Mouse (Mus musculus): ENCODE results near the gene Txndc17.
A peak's percentile ranks its signal among the peaks of the same experiment; 100 is the strongest.
"Not testable (repeated sequence)": the region's sequence is repeated elsewhere in the genome, so short reads cannot be mapped to it uniquely, and the experiment has no call there.

Gene Txndc17

GRCm38 (mm10) chr11:72207204-72207833 lies at the start of gene Txndc17, which contains the start of gene 4933427D14Rik:
Txndc17 (plus strand) TSS chr11:72207547.
4933427D14Rik (minus strand) TSS chr11:72207459.
- DNase-seq (ENCODE audit: low read depth in 1 of 2, low spot score in 2 of 2), result peak; percentile 26 to 56

- DNase-seq (ENCODE audit: low read depth in 1 of 2, low spot score in 2 of 2), result no peak
Measured at GRCm38 (mm10) chr11:72163198-72163597, 44.1 kb upstream of the Txndc17 start.

GRCm38 (mm10) chr11:72169871-72170270 lies 37.5 kb upstream of the Txndc17 start:
- DNase-seq (ENCODE audit: low read depth in 1 of 2, low spot score in 2 of 2), result no peak

- DNase-seq (ENCODE audit: low read depth in 1 of 2, low spot score in 2 of 2), result not testable (repeated sequence)
Measured at GRCm38 (mm10) chr11:72171906-72172305, 35.4 kb upstream of the Txndc17 start.

DNA sequence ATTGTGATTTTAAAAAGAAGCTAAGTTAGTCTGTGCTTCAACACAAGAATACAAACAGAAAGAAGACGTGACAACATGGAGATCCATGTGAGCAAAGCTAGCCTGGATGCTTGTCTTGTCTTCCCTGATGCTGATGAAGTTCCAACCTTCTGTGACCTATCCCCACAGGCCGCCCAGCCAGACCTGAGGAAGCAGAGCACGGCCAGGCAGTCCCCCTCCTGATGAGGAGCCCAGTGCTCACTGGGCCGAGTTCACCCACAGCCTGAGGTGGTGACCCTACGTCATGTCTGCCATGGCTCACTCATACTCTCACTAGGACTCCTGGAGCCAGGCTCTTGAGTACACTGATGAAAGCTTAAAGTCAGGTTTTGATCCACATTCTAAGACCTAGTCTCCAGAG lies 33.8 kb upstream of the Txndc17 start:
- no peak for DNase-seq (ENCODE audit: low read depth in 1 of 2, low spot score in 2 of 2)

GRCm38 (mm10) chr11:72174721-72175120 lies 32.6 kb upstream of the Txndc17 start:
- no peak for DNase-seq (ENCODE audit: low read depth in 1 of 2, low spot score in 2 of 2)

DNA sequence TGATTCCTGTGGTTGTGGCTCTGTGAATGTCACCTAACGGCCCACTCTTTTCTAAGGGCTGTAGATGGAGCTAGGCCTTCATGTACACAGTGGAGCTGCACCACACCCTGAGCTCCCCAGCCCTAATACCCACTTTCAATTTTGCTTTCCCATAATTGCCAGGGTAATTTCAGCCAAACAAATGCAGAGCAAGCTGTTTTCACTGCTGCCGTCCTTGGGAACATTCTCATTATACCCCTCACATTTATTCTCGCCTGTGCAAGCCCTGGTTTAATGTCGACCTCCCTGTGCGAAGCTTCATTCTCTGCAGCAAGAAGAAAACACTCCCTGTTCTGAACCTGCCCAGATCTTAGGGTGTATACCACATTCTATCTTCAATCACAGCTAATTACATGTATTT lies 31.4 kb upstream of the Txndc17 start:
- no peak for DNase-seq (ENCODE audit: low read depth in 1 of 2, low spot score in 2 of 2)

GRCm38 (mm10) chr11:72176553-72176952 lies 30.8 kb upstream of the Txndc17 start:
- no peak for DNase-seq (ENCODE audit: low read depth in 1 of 2, low spot score in 2 of 2)

DNA sequence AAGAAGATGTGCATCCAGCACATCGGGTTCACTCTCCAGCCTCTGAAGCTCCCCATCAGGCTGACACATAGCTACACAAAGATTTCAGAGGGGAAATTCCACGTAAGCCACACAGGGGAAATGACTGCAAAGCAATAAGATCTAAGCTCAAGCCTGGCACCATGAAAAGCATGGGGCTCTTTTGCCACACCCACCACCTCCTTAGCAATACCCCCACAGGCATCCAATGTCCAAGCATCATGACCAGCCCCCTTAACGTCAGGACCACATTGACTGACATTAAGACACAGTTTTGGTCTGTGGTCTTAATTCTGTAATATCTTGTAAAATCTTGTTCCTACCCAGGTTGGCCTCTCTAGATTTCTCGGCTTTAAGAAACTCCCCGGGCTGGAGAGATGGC lies 26.8 kb upstream of the Txndc17 start:
- DNase-seq (ENCODE audit: low read depth in 1 of 2, low spot score in 2 of 2), result no peak

GRCm38 (mm10) chr11:72181136-72181535 lies 26.2 kb upstream of the Txndc17 start:
- no peak for DNase-seq (ENCODE audit: low read depth in 1 of 2, low spot score in 2 of 2)

- no peak for DNase-seq (ENCODE audit: low read depth in 1 of 2, low spot score in 2 of 2)
Measured at GRCm38 (mm10) chr11:72184252-72184651, 23.1 kb upstream of the Txndc17 start.

DNA sequence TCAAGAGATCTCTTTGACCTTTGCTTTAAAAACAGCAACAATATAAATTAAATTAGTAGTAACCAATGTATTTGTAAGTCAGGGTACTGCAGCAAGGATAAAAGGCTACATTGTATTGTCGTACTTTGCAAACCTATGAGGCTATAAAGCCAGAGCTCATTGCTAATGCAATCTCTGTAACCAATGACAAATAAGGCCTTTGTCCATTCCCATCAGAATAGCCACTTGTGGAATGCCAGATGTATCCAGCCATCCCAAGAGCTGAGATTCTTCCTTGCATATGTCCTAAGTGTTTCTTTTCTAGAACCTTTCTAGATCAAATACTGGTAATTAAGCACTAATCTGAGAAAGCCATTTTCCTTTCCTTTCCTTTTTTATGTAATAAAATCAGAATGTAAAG lies 16.5 kb upstream of the Txndc17 start:
- DNase-seq (ENCODE audit: low read depth in 1 of 2, low spot score in 2 of 2), result no peak

DNA sequence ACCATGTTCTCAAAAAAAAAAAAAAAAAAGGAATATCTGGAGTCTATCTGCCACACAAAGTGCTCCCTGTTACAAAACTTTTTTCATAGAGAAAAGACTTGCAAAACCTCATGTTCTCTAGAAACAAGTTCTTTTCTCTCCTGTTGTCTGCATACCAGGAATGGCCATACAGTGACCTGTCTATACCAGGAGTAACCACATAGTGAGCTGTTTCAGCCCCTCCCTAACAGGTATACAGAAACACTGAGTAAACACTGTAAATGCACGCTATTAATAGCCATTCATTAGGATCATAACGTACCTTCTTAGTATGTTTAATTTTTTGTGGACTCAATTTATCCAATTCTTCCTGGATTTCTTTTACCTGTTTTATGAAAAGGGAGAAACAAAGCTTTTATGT lies 13.1 kb upstream of the Txndc17 start:
- DNase-seq (ENCODE audit: low read depth in 1 of 2, low spot score in 2 of 2), result no peak

GRCm38 (mm10) chr11:72196506-72196905 lies 10.8 kb upstream of the Txndc17 start:
- DNase-seq (ENCODE audit: low read depth in 1 of 2, low spot score in 2 of 2), result no peak

DNA sequence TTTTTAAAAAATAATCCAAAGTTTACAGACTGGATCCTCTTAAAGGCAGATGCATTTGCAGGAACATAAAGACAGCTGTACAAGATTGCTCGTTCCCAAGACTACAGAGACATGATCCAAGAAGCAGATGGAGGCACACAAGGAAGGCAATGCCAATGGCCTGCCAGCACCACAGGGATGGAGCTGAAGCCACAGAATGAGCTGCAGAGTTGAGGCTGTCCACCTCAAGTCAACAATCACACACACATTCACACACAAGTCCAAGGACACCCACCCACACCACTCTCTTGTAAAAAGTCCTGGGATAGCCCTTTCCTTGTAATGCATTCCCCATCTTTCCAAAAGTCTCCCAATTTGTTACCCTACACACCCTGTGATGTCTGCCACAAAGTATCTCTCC lies 3.9 kb upstream of the Txndc17 start:
- no peak for DNase-seq (ENCODE audit: low read depth in 1 of 2, low spot score in 2 of 2)

- DNase-seq (ENCODE audit: low read depth in 1 of 2, low spot score in 2 of 2), result no peak
Measured at GRCm38 (mm10) chr11:72205256-72205655, 2.1 kb upstream of the Txndc17 start.

DNA sequence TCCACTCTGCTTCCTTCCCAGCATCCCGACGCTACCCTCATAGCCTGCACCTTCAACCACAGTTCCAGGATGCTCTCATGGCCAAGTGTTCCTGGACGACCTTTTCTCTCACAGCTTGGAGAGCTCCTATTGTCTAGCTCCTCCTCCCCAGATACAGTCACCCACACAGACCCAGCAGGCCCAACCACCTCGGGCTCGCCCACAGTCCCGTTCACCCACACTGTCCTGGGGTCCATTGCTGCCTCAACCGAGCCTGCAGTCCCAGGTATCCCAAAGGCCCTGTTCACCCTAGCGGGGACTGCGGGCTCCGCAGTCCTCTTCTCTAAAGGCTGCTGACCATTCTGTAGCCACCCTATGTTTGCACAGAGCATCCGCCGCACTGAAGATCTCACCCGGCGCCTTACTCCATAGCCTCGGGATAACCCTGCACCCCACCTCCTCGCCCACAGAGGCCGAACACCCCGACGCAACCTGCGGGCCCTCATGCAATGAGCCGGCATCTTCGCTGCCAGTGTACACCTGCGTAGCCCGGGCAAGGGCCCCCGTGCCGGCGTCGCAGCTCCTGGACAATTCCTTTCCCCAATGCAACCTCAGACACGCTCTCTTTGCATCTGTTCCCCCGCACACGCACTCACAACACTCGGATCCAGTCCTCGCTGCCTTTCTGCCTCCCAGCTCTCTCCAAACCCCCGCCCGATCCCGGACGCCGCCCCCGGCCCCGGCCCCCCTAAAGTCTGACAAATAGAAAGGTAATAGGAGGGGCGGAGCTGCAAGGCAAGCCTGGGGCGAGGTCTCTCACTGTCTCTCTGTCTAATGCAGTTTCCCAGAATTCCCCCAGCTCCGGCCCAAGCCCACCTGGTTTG lies 775 bp upstream of the Txndc17 start, which contains the start of gene Gm43951:
Gene Gm43951, minus strand, starts transcription at position 500 of the 863 bp plus-strand sequence.
- no peak for DNase-seq (ENCODE audit: low read depth in 1 of 2, low spot score in 2 of 2)

GRCm38 (mm10) chr11:72207834-72208377 lies 559 bp downstream of the Txndc17 start:
- DNase-seq (ENCODE audit: low read depth in 1 of 2, low spot score in 2 of 2), result no peak

DNA sequence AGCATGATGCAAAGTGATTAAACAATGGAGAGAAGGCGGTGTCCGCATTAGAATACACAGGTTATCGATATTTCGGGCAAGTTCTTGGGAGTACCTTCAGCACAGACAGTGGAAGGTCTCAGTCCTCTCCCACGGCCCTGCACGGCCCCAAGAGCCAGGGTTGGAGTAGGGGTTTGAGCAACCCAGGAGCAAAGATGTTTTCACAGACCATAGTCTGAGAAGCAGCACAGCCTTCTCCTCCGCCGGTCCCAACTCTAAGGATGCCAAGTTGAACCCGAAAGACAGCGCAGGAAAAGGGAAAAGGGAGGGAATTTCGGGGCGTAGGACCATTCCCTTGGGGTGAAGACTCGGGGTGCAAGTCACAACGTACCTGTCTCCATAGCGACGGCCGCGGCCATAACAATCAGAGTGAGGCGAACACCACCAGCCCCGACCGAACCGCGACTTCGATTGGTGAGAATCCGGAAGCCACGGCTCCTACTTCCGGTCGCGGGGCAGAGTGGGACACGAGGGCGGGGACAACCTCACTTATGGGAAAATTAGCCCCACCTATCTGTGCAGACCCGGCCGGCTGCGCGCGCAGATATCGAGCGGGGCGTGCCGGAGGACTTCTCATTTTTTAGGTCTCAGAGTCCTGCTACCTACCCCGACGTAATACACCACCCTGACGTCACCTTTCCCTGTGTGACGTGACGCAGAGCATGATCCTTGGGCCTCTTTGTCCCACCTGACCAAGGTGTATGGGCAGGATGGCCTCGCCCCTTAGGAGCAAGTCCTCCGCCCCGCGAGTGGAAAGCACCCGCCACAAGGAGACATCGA lies 7.5 kb downstream of the Txndc17 start:
- DNase-seq (ENCODE audit: low read depth in 1 of 2, low spot score in 2 of 2), result peak; percentile 79 to 87

GRCm38 (mm10) chr11:72215410-72215797 lies 8.1 kb downstream of the Txndc17 start, which contains the start of gene Med31:
Med31 (minus strand) TSS chr11:72215592.
- peak; percentile 22 to 56 for DNase-seq (ENCODE audit: low read depth in 1 of 2, low spot score in 2 of 2)

- DNase-seq (ENCODE audit: low read depth in 1 of 2, low spot score in 2 of 2), result no peak
Measured at GRCm38 (mm10) chr11:72217116-72217515, 9.8 kb downstream of the Txndc17 start.
